Mouse (Mus musculus) bone marrow macrophage, adult 2 months (primary cell): Measurements from ENCODE around the gene Rhoa.

Source experiments
- CTCF ChIP-seq: IDR thresholded peaks from 2 replicates; pipeline ENCODE4 v1.5.1; 2012; ENCODE audit warnings: low read depth, mild to moderate bottlenecking, low read length, moderate library complexity
- POLR2A ChIP-seq: IDR thresholded peaks from 2 replicates; pipeline ENCODE4 v1.6.1; 2012; ENCODE audit warnings: mild to moderate bottlenecking, low read depth, low read length, borderline replicate concordance

GRCm38 (mm10) chr9:108348290-108348680 lies 42.4 kb downstream of the Rhoa start:
- TF ChIP-seq POLR2A: no peak
- TF ChIP-seq CTCF: no peak
